Mouse (Mus musculus): ENCODE data around the gene Kcnq1.

Kcnq1 gene

DNA sequence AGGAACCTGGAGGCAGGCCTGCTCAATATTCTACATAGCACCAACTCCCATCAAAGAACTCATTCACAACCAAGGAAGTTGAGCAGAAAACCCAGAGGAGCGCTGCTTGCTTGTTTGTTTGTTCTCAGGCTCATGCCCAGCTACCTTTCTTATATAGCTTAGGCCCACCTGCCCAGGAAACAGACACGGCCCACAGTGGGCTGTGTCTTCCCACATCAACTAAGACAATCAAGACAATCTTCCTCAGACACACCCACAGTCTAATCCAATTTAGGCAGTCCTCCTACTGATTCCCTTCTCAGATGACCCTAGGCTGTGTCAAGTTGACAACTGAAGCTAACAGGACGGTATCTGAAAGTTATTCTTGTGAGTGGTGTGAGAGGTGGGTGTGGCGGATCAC lies at the start of gene Kcnq1:
Gene Kcnq1 (plus strand): TSS at position 301 of the 400 bp plus-strand sequence.
- no peak for DNase-seq (ENCODE audit: low spot score in 2 of 2)

DNA sequence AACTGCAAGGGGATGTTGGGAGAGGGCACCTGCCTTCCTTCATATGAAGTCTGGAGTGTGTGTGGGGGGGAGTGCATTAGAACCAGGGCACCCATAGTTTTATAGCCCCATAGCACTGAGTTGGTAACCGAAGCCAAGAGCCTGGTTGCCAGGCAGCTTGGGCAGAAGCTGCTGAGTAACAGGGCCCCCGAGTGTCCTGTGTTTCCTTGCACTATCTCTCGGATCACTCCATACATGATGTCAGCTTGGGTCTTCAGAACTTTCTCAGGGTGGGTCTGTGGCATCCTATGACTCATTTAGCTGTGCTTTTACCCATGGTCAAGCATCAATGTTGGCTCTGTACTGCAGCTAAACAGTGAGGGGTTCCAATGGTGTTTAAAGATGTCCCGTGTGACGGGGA lies 49.1 kb upstream of the Kcnq1 start:
- no peak for DNase-seq (ENCODE audit: low spot score in 2 of 2)

DNA sequence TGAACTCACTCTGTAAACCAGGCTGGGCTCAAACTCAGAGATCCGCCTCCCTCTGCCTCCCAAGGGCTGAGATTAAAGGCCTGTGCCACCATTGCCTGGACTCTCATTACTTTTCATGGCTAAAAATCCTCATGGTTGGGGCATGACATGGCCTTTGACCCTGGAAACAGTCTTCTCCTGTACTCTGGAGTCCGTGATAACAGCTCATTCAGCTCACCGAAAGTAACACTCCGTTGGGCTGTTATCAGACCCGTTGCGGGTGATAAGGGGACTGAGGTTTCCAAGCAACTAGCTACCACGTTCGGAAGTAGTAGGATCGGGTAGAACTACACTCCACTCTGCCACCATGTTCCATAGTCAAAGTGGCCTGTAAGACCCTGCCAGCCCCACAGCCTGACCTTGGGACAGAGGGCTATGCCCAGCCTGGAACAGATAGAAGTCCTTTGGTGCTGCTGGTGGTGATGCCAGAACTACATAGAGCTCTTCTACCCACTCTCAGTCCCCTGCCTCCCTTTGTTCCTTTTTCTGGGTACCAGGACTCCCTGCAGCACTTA lies 48.4 kb upstream of the Kcnq1 start:
- DNase-seq (ENCODE audit: low spot score in 2 of 2): no peak

DNA sequence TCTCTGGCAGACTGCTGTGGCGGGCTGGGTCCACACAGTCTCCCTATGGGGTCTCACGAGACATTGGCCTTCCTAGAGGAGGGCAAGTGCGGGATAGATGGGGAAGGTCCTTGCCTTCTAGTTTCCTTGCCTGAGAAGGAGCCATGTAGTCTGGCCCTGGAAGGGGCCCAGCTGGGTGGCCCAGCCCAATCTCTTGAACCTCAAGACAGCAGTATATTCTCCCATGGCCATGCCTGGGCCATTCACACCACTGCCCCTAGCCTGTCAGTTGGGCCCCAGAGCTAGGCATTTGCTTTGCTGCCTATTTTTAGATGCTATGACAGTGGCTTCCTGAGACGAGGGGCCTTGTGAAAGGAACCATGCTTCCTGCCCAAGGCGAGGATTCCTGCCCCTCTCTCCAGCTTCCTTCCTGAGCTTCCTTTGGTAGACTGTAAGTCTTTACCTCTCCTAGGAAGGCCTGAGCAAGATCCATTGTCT lies 47.9 kb upstream of the Kcnq1 start:
- no peak for DNase-seq (ENCODE audit: low spot score in 2 of 2)

DNA sequence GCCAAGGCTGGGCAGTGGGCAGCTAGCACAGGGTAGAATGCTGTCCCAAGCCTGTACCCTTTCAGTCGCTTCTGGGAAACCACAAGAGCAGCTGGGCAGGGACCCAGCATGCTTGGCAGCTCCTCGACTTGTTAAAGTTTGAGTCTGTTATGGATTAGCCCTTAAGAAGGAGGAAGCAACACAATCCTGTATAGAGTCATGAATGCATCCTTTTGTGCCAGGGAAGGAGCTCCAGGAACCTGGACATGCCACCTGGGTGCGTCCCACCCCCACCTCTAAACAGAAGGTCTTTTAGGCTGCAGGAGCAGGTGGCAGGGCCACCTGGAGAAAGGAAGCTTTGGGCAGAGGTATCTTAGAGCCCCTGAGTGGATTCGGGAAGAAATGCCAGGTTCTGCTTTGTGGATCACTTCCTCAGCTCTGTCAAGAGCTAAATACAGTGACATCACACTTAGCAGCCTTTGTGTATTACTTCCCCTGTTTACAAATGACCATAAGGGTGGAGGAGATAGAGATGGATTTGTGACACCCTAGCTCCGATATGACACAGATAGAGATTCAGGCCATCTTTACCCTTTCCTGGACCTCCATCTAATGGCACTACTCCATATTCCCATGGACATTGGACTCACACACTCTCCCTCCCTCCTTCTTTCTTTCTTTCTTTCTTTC lies 46.8 kb upstream of the Kcnq1 start:
- DNase-seq (ENCODE audit: low spot score in 2 of 2): peak in 1 of 2 experiments; percentile 61

DNA sequence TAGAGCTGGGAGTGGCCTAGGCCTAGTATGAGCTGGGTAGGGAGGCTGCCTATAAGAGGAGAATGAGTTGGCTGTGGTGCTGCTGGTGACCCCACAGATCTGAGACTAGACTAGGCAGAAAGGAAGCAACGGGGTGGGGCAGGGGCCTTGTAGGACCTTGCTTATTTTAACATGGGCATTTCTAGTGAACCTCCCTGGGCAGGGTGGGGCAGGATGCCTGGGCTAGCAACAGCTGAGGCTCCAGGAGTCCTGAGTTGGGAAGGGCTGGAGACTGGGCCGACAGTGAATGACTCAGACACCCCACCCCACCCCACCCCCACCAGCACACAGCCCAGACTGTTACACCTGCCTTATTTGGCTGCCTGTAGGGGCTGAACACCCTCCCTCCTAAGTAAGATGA lies 43.5 kb upstream of the Kcnq1 start:
- no peak for DNase-seq (ENCODE audit: low spot score in 2 of 2)

DNA sequence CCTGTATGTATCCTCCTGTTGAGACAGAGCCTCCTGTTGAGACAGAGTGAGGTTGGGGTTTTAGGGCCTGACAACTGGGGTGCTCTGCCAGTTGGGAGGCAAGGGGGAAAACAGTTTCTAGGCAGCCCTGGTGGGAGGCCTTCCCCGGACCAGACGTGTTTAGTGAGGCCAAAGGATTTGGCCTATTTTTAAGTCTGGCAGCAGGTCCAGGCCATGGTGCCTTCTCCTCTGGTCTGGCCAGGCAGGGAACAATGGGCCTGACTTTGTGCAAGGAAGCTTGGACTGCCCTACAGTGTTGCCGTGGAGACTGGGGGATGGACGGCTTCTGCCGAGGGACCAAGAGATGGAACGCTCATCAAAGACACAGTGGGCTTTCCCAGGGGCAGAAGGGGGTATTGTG lies 41.9 kb upstream of the Kcnq1 start:
- no peak for DNase-seq (ENCODE audit: low spot score in 2 of 2)

DNA sequence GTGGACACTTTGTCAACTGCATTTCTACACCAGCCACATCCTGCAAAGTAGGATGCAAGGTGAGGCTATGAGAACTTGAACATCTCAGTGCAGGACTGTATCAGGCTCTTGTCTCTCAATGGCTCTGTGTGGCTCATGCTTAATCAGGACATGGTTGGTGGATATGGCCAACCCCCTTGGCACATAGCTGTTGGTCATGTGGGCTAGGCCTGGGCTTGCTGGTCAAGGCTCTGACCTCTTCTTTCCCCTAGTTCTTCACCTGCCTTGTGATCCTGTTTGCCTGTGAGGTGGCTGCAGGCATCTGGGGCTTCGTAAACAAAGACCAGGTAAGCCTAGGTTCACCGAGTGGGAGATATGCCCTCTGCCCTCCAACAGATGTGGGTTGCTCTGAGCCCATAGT lies 40.5 kb upstream of the Kcnq1 start:
- no peak for DNase-seq (ENCODE audit: low spot score in 2 of 2)

DNA sequence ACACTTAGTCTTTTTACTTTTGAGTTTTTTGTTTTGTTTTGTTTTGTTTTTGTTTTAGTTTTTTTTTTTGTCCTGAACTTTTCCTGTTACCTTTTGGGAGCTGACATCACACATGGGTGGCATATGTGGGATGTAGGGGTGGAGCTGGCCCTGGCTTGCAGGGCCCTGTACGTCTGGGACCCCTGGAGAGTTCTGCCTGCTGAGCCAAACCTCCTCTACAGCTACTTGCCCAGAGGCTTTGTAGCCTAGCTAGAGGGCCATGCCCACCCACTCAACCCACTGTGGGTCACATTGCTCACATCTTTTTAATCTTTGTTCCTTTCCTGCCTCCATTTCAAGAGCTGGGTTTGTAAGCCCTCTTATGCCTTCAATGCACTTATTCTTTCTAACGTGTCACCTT lies 38.7 kb upstream of the Kcnq1 start:
- DNase-seq (ENCODE audit: low spot score in 2 of 2): no peak

DNA sequence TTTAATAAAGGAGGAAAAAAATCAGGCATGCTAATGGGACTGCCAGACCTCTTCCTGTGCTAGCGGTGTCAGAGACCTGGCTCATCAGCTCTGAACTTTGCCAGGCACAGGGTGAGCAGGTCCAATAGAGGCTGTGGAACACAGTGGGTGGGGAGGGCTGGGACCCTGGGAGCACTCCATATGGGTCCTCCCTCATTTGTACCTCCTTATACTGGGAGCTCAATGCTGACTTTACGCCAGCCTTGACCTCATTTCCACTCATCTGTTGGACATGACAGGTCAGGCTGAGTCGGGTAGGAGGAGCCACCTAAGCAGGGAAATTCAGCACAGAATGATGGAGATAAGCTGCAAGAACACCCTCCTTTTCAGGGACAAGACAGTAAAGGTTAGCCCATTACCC lies 38.3 kb upstream of the Kcnq1 start:
- DNase-seq (ENCODE audit: low spot score in 2 of 2): no peak

DNA sequence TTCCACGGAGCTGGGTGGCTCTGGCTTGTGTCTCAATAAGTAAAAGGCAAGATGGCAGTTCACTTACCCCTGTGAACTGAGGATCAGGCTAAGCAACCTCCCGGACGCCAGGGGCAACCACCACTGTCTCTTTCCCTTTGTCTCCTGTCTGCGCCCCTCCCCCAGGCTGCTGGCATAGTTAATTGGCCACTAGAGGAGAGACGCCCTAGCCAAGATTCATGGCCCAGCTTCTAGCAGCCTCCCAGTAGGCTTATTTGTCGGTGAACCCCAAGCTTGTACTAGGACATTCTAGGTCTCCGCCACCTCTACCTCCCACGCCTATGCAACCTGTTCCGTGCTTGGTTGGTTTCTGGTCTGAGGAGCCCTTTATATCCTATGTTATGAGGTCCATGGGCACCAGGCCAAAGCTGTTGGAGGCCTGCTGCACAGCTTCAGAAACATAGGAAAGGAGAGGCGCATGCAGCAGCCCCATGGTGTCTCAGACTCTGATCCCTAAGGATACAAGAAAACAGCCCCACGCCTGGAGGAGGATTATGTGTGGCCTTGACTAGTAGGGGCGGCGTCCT lies 37.8 kb upstream of the Kcnq1 start:
- peak in 1 of 2 experiments; percentile 57 for DNase-seq (ENCODE audit: low spot score in 2 of 2)

DNA sequence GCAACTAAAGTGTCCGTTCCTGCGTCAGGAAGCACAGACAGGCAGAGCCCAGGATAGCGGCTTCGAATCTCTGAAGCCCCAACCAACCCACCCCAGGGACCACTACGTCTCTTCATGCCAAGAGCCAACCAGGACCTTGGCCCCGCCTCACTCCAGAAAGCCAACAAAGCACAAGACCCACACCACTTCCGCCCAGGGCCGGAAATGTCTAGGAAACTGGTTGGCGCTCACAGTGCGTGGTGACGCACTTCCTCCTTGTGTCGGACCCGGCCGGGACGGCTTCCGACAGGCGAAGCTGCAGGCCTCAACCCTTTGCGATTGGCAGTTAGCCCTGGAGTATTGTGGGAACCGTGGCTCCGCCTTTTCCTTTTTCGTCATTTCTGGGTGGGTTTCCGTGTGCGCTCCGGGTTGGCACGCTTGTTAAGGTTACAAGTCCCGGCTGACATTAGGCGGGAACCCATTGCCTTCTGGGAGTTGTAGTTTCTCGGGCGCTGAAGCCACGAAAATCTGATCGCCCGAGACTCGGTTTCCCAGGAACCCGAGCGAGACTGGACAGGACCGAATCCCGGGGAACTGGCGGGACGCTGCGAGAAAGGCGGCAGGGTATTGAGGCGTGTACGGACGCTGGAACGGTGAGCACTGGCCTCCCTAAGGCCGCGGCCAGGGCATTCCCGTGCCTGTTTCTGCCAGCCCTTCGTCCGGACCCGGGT lies 37.1 kb upstream of the Kcnq1 start, which contains the start of gene Tssc4:
Gene Tssc4 (plus strand): TSS at position 368 of the 710 bp plus-strand sequence.
- DNase-seq (ENCODE audit: low spot score in 2 of 2): peak; percentile 99

DNA sequence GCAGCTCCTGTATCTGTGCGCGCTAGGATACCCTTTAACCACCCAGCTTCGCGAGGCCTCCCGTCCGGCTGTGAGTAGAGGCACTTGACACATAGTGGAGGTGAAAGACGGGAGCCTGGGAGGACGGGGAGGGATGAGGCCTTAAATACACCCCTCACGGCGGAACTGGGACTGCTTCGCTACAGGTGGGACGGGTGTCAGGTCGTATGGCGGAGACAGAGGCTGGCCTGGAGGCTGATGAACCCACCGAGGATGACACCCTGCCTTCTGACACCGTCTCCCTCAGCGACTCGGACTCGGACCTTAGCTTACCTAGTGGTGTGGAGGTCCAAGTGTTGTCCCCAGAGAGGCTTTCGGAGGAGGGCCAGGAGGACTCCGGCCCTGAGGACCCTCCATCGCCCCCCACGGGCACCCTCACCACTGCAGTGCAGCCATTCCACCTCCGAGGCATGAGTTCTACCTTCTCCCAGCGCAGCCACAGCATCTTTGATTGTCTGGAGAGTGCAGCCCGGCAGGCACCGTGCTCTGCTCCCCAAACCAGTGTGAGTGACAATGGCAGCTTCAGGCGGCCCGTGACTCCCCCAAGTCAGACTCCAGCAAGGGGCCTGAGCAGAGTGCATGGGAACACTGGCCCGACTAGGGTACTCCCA lies 36.3 kb upstream of the Kcnq1 start:
- DNase-seq (ENCODE audit: low spot score in 2 of 2): no peak

DNA sequence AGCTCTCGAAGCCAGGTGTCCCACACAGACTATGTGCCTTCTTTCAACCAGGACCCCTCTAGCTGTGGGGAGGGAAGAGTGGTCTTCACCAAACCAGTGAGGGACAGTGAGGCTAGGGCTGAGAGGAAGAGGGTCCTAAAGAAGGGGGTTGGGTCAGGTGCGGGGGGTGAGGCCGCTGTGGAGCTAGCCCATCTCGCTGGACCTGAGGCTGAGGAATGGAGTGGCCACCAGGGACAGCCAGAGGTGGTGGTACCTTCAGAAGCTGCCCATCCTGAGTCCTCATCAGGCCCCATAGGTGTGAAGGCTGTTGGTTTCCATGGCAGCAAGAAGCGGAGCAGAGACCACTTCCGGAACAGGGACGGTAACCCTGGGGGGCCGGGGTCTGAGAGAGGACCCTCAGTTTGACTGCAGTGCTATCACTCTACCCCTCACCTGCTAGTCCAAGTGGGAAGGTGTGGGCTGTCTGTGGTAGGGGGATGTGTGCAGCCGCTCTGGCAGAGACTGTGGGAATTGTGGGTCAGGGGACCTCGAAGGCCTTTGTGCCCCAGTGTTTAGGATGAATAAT lies 35.6 kb upstream of the Kcnq1 start:
- no peak for DNase-seq (ENCODE audit: low spot score in 2 of 2)

DNA sequence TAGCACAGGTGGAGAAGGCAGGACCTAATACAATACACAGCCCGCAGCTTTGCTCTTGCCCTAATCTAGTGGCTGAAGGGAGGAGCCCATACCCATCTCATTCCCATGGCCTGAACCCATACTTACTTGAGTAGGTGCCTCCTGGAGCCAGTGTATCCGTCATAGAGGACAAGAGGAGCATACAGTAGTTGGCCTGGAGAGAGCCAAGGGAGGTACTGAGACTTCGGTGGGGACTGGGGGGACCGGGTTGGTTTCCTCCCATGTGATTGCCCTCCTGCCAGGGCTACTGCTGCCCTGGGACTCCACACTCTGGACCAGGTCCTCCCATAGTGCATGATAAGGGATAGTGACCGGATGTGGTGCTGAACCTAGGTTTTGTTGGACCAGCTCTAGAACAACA lies 33.6 kb upstream of the Kcnq1 start:
- DNase-seq (ENCODE audit: low spot score in 2 of 2): no peak

DNA sequence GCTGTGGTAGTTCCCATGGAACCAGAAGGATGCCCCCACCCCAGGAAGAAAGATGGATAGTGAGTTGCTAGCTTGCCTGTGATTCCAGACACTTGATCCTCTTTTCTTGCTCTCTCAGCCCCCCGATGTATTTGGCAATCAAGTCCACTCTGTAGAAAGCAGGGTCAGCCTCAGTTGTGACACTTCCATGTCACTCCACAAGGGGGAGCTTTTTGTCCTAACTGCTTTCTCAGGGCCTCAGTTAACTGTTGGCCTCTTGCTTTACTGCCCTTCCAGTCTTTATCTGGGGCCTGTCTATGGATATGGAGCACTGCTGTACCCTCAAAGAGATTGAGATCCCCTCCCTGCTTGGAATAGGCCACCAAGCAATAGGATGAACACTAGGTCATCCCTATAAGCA lies 33.1 kb upstream of the Kcnq1 start:
- no peak for DNase-seq (ENCODE audit: low spot score in 2 of 2)

DNA sequence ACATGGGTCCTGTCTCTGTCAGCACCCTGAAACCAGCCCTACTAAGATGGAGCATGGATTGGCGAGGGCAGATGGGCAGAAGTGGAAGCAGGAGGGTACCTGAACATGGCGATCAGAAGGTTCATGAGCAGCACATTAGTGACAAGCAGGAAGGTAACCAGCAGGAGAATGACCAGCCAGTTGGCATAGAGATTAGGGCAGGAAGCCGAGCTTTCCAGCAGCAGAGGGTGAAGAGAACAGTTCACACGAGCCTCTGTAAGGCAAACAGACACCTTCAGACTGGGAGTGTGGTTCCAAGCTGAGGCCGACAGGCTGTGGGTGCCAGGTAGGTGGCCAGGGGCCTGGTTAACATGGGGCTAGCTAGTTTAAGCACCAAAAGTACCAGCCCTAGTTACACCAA lies 30.8 kb upstream of the Kcnq1 start:
- no peak for DNase-seq (ENCODE audit: low spot score in 2 of 2)

DNA sequence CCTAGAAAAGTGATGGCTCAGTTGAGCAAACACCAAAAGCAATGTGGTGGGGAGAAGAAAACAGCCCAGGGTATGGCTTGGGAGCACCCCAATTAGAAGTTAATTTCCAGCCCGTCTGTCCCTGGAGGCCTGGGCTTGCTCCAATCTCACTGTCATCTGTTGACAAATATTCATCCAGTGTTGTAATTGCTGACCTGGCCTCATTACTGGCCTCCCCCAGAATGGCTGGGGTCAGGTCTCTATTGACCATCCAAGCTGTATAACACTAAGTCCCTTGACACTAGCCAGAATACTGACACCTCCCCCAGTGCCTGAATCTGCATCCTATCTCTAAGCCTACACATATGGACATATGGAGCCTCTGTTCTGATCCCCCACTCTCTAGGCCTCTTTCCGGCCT lies 28.8 kb upstream of the Kcnq1 start:
- no peak for DNase-seq (ENCODE audit: low spot score in 2 of 2)

DNA sequence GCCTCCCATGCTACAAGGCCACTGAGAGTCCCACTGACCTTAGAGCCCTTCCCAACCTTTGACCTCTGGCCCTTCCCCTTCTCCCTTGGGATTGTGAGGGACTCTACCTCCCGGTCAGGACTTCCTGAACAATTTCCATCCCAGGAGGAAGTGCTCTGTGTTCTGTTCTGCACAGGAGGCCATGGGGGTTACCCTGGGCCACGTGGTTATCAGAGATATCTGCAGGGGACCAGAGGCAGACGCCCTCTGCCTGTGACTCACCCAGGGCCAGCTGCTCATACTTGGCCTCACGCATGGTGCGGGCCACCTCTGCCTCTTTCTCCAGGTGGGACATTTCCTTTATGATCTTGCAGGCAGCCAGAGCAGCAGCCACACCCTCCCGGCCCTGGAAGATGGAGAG lies 24.1 kb upstream of the Kcnq1 start:
- no peak for DNase-seq (ENCODE audit: low spot score in 2 of 2)

DNA sequence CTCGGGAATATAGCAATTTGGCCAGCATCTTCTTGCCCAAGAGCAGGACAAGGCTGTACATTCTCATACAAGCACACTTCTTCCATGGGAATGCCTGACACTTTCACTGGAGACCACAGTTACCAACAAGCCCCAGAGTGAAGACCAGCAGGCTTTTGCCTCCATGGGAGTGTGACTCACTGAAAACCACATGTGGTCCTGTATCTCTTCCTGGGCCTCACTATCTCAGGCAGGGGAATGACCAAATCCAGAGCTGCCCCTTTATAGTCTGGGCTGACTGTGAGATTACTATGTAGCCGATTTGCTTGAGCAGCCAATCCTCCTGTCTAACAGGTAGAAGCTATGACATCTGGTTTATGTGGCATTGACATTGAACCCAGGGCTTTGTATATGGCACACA lies 22.5 kb upstream of the Kcnq1 start:
- DNase-seq (ENCODE audit: low spot score in 2 of 2): no peak

DNA sequence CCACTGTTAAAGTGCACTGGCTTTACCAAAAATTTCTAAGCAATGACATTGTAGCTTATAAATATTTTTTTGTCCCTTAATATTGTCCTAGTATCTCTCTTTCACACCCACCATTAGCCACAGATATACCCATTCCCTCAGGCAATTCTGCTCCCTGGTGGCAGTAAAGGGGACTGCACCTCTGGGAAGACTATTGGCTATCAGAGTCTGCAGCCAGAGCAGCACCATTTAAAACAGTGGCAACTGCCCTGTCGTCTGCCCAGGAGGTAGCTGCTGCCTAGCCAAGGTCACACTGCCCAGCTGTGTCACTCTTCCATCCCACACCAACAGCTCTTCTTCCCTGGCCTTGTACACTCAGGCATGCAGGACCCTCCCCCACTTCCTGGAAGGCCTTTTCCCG lies 19.8 kb upstream of the Kcnq1 start:
- DNase-seq (ENCODE audit: low spot score in 2 of 2): peak in 1 of 2 experiments; percentile 41

DNA sequence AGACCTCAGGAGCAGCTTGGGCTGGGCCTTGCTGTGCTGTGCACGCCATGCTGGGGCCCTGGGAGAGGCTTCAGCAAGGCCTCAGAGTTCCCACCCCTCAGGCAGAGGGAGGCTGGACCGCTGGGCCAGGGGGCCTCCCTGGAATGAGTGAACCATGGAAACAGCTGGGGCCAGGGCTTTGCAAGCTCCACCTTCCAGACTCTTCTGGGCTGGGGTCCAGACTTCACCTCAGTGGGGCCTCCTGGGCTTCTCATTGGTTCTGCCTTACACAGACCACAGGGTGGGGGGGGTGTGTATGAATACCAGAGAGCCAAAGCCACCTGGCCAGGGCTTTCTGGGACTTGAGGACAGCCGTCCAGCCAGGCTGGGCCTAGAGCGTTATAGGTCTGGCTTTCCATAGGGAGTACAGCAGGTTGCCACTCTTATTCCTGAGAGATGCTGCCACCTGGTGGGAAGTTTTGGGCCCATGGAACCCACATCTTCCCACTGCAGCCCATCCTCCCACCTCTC lies 19.0 kb upstream of the Kcnq1 start:
- peak in 1 of 2 experiments; percentile 30 for DNase-seq (ENCODE audit: low spot score in 2 of 2)

All from left cerebral cortex, adult 9 months (tissue).